ENCODE assay signal across 29 mouse cellular contexts in the genomic region with DNA sequence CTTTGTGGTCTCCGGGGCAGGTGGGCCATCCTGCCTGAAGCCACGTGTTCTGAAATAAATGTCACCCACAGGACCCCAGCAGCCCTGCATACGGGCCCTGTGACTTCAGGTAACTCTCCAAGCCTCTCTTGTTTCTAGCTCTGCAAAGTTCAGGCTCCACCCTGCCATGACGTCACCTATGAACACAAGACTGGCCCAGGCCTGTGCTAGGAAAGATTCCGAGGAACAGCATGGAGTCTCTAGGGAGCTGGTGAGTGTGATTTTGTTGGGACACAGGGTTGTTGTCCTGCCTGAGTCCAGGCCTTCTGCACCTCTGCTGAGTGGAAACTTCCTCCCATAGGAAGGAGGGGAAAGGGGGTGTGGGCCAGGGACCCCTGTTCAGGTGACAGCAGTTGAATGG. TPM values are rescaled to one million over a fixed set of nuclear protein-coding genes. Genes with fewer than 3 reads are reported as not detected.
DNase-seq lines count a peak whose midpoint lies in the region; ATAC-seq and TF ChIP-seq lines count a peak whose summit lies in the region.
"Had no signal": no experiment of that assay in that cellular context is flagged by ENCODE, and none has a peak within 500 bp of the region (broad histone marks: within the 10 kb centered on the region; RNA-seq: fewer than 3 reads in every experiment).

No protein-coding gene starts in this region.

- ATAC-seq in stomach, embryonic 14.5 days (ENCODE audit: insufficient number of reproducible peaks, insufficient read depth, low FRiP score, low read depth), result peak; percentile 51
- ATAC-seq: CD4-positive, CD25-positive, alpha-beta regulatory T cell, adult 4 months; forebrain, postnatal 0 days; intestine, postnatal 0 days; midbrain, embryonic 15.5 days had no signal

- no peaks in the 10 kb centered on the region for H3K36me3 ChIP-seq in ES-Bruce4 (ENCODE audit: control insufficient read depth, insufficient read depth, low read length, poor library complexity, severe bottlenecking)
- no peaks in the 10 kb centered on the region for H3K36me3 ChIP-seq in stomach, embryonic 14.5 days (ENCODE audit: control insufficient read depth, insufficient read depth, low read length)
- H3K36me3 ChIP-seq: embryonic facial prominence, embryonic 13.5 days; lung, embryonic 15.5 days had no signal

- H3K27ac ChIP-seq in ES-Bruce4 (ENCODE audit: insufficient read depth, low read length), result no peak overlapping the region
- H3K27ac ChIP-seq in stomach, embryonic 14.5 days (ENCODE audit: low read length), result no peak overlapping the region
- H3K27ac ChIP-seq: embryonic facial prominence, embryonic 13.5 days; heart, adult 2 months; heart, embryonic 13.5 days; hindbrain, embryonic 14.5 days; liver, embryonic 14.5 days; lung, embryonic 15.5 days; midbrain, embryonic 10.5 days; midbrain, embryonic 15.5 days had no signal

- H3K4me3 ChIP-seq in ES-Bruce4 (ENCODE audit: low read depth, low read length), result peak overlapping the region; percentile 17; the same call in 1 of the 2 replicates
- no peak overlapping the region for H3K4me3 ChIP-seq in stomach, embryonic 14.5 days (ENCODE audit: low read depth, low read length)
- H3K4me3 ChIP-seq: embryonic facial prominence, embryonic 13.5 days; erythroblast, embryonic 14.5 days; heart, adult 2 months; heart, embryonic 13.5 days; lung, embryonic 15.5 days; midbrain, embryonic 10.5 days; midbrain, embryonic 15.5 days had no signal

- no peak for TF ChIP-seq EP300 in ES-Bruce4 (IDR thresholded peaks at IDR 0.05; ENCODE audit: insufficient read depth, low read depth, low read length)

- H3K4me1 ChIP-seq in ES-Bruce4 (ENCODE audit: control insufficient read depth, insufficient read depth, low read length), result no peaks in the 10 kb centered on the region
- no peaks in the 10 kb centered on the region for H3K4me1 ChIP-seq in stomach, embryonic 14.5 days (ENCODE audit: control insufficient read depth, insufficient read depth, low read length)
- H3K4me1 ChIP-seq: lung, embryonic 15.5 days; midbrain, embryonic 15.5 days had no signal

- peak; percentile 31 for DNase-seq in gastrocnemius, adult 18-20 months (ENCODE audit: low spot score)
- DNase-seq in gastrocnemius, postnatal 4 days (ENCODE audit: low spot score in 2 of 2), result no peak
- DNase-seq in lung, postnatal 36 days, result peak; percentile 60
- no peak for DNase-seq in lung, postnatal 25 days (ENCODE audit: low spot score)
- DNase-seq in cerebellum, adult 9-11 months, result no peak
- no peak for DNase-seq in thymus, postnatal 4 days
- DNase-seq: adrenal gland, postnatal 36 days; cerebellum, adult 2 months; cerebellum, postnatal 25 days; forebrain, postnatal 0 days; gastrocnemius, postnatal 25 days; heart, adult 2 months; kidney, postnatal 14 days; layer of hippocampus, adult 9-11 months; liver; right cerebral cortex, postnatal 4 days; thymus, postnatal 14 days had no signal

- no peak for TF ChIP-seq POLR2A in ES-Bruce4 (IDR thresholded peaks at IDR 0.05; ENCODE audit: insufficient read depth, low read length)

- H3K9ac ChIP-seq in ES-Bruce4 (ENCODE audit: low read depth, poor library complexity, severe bottlenecking), result peak overlapping the region; percentile 23; the same call in 1 of the 2 replicates
- H3K9ac ChIP-seq in stomach, embryonic 14.5 days (replicated peaks; ENCODE audit: low read depth, low read length), result no peak overlapping the region
- H3K9ac ChIP-seq: embryonic facial prominence, embryonic 13.5 days; forebrain, postnatal 0 days; heart, embryonic 13.5 days; hindbrain, embryonic 14.5 days; liver, embryonic 14.5 days; lung, embryonic 15.5 days; midbrain, embryonic 15.5 days had no signal

- no peak overlapping the region for H3K4me2 ChIP-seq in stomach, embryonic 14.5 days (replicated peaks; ENCODE audit: low read depth, low read length)
- H3K4me2 ChIP-seq: embryonic facial prominence, embryonic 13.5 days; heart, embryonic 13.5 days; hindbrain, embryonic 14.5 days; lung, embryonic 15.5 days; midbrain, embryonic 15.5 days had no signal

- no peaks in the 10 kb centered on the region for H3K9me3 ChIP-seq in ES-Bruce4 (replicated peaks; ENCODE audit: control insufficient read depth, insufficient read depth, low read length, poor library complexity, severe bottlenecking)
- no peaks in the 10 kb centered on the region for H3K9me3 ChIP-seq in stomach, embryonic 14.5 days (ENCODE audit: control insufficient read depth, low read depth, low read length)
- H3K9me3 ChIP-seq: embryonic facial prominence, embryonic 13.5 days; heart, embryonic 13.5 days; lung, embryonic 15.5 days; midbrain, embryonic 10.5 days; midbrain, embryonic 15.5 days had no signal

- no peak for TF ChIP-seq CTCF in ES-Bruce4 (IDR thresholded peaks at IDR 0.05; ENCODE audit: low read depth, low read length)

- 57% methylated on average over 5 of the region's 5 CpGs for WGBS in stomach, embryonic 14.5 days

- H3K27me3 ChIP-seq in ES-Bruce4 (ENCODE audit: control insufficient read depth, insufficient read depth, low read length, poor library complexity, severe bottlenecking), result no peaks in the 10 kb centered on the region
- H3K27me3 ChIP-seq in stomach, embryonic 14.5 days (ENCODE audit: control insufficient read depth, insufficient read depth, low read length), result no peaks in the 10 kb centered on the region
- H3K27me3 ChIP-seq: embryonic facial prominence, embryonic 13.5 days; heart, embryonic 13.5 days; lung, embryonic 15.5 days; midbrain, embryonic 15.5 days had no signal

RNA-seq across cellular contexts. Expression of gene Pheta1, which starts 19.2 kb away (rescaled TPM):
- 1 to 10 TPM; 4.4 to 5.7 TPM for total RNA-seq in gastrocnemius, adult 18-20 months (2021)
- total RNA-seq in gastrocnemius, postnatal 4 days (2021), result 1 to 10 TPM; 9.5 to 9.9 TPM
- polyA plus RNA-seq in ES-Bruce4 (2011; ENCODE audit: insufficient read depth, insufficient read length, low read depth, missing spikeins), result 5.8 TPM in 2 replicates
- 17.6 and 17.8 TPM in 2 replicates for polyA plus RNA-seq in stomach, embryonic 14.5 days (2014; fragmentation: Nextera tagmentation; extraction: Ambion mirVana)

RNA-seq across cellular contexts. Expression of gene Sh2b3, which starts 30.5 kb away (rescaled TPM):
- total RNA-seq in gastrocnemius, adult 18-20 months (2021), result 10 to 100 TPM; 11.4 to 13.0 TPM
- 10 to 100 TPM; 29.4 to 30.0 TPM for total RNA-seq in gastrocnemius, postnatal 4 days (2021)
- polyA plus RNA-seq in ES-Bruce4 (2011; ENCODE audit: insufficient read depth, insufficient read length, low read depth, missing spikeins), result 8.0 and 8.5 TPM in 2 replicates
- polyA plus RNA-seq in stomach, embryonic 14.5 days (2014; fragmentation: Nextera tagmentation; extraction: Ambion mirVana), result 15.4 and 17.2 TPM in 2 replicates

Comparison
In these comparisons a context has a peak if more than half of its experiments do, and no peak if none do; other contexts are left out.
1. DNase-seq: peak in gastrocnemius, adult 18-20 months (single experiment) and lung, postnatal 36 days (single experiment); none in gastrocnemius, postnatal 4 days (0 of 2), lung, postnatal 25 days (single experiment), cerebellum, adult 9-11 months (single experiment) and thymus, postnatal 4 days (single experiment).